Mouse (Mus musculus): ENCODE measurements at regions not wholly inside any gene's neighbourhood (a gene's known extent, or its start where the extent isn't known, plus 50 kb on each side); places are given as distances from the start of the nearest gene placed in this dataset.

GRCm38 (mm10) chr1:42416539-42417218 is 278.9 kb upstream of the Pou3f3 start:
- no peak overlapping the region for H3K4me3 ChIP-seq
- WGBS, result 76% methylated on average over 8 of the region's 8 CpGs
- no peak for ATAC-seq (replicated peaks; ENCODE audit: insufficient number of reproducible peaks, insufficient read depth, low FRiP score, low read depth)

GRCm38 (mm10) chr1:42417815-42418214 is 277.8 kb upstream of the Pou3f3 start:
- peaks cover 3% of the 10 kb centered on the region; the same call in 1 of the 2 replicates for H3K27me3 ChIP-seq
- no peak for ATAC-seq (replicated peaks; ENCODE audit: insufficient number of reproducible peaks, insufficient read depth, low FRiP score, low read depth)
- no peak overlapping the region for H3K9ac ChIP-seq
- H3K27ac ChIP-seq, result 0 out of 2 replicates have a peak overlapping the region, but pooled peaks have one; percentile 20
- peaks cover 5% of the 10 kb centered on the region for H3K4me1 ChIP-seq (replicated peaks)
- no peak overlapping the region for H3K4me2 ChIP-seq
- H3K36me3 ChIP-seq, result no peaks in the 10 kb centered on the region
- no peaks in the 10 kb centered on the region for H3K9me3 ChIP-seq (replicated peaks)
- no peak overlapping the region for H3K4me3 ChIP-seq
- 24% methylated on average over 4 of the region's 4 CpGs for WGBS

More at GRCm38 (mm10) chr1:42416539-42417218, 278.9 kb upstream of the Pou3f3 start:
- Histone ChIP-seq H3K36me3 (no peaks in the 10 kb centered on the region), H3K27ac (no peak overlapping the region), H3K4me1 (replicated peaks) (peaks cover 5% of the 10 kb centered on the region), H3K4me2 (no peak overlapping the region), H3K27me3 (peaks cover 3% of the 10 kb centered on the region; the same call in 1 of the 2 replicates), H3K9me3 (replicated peaks) (no peaks in the 10 kb centered on the region), H3K9ac (no peak overlapping the region)

- Histone ChIP-seq H3K4me2 (no peak overlapping the region), H3K36me3 (no peaks in the 10 kb centered on the region), H3K9ac (no peak overlapping the region), H3K27me3 (peaks cover 3% of the 10 kb centered on the region; the same call in 1 of the 2 replicates), H3K27ac (no peak overlapping the region), H3K4me1 (replicated peaks) (peaks cover 5% of the 10 kb centered on the region), H3K9me3 (replicated peaks) (no peaks in the 10 kb centered on the region), H3K4me3 (no peak overlapping the region)
- ATAC-seq (replicated peaks; ENCODE audit: insufficient number of reproducible peaks, insufficient read depth, low FRiP score, low read depth), result no peak
- WGBS, result 40% methylated on average over 1 of the region's 1 CpGs
These were observed 277.3 kb upstream of the Pou3f3 start for GRCm38 (mm10) chr1:42418233-42418632.

GRCm38 (mm10) chr1:42436366-42436998 is 259.1 kb upstream of the Pou3f3 start:
- Histone ChIP-seq H3K4me3 (no peak overlapping the region), H3K27ac (no peak overlapping the region), H3K9ac (no peak overlapping the region), H3K4me1 (replicated peaks) (no peaks in the 10 kb centered on the region), H3K9me3 (replicated peaks) (no peaks in the 10 kb centered on the region), H3K36me3 (no peaks in the 10 kb centered on the region), H3K4me2 (no peak overlapping the region), H3K27me3 (0 out of 2 replicates have a peak, but pooled peaks cover 3% of the 10 kb centered on the region)
- 56% methylated on average over 8 of the region's 8 CpGs for WGBS
- no peak for ATAC-seq (replicated peaks; ENCODE audit: insufficient number of reproducible peaks, insufficient read depth, low FRiP score, low read depth)

GRCm38 (mm10) chr1:42468365-42468764 is 227.2 kb upstream of the Pou3f3 start:
- H3K9ac ChIP-seq, result no peak overlapping the region
- no peaks in the 10 kb centered on the region for H3K27me3 ChIP-seq
- no peaks in the 10 kb centered on the region for H3K9me3 ChIP-seq (replicated peaks)
- H3K4me3 ChIP-seq, result no peak overlapping the region
- no peak for ATAC-seq (replicated peaks; ENCODE audit: insufficient number of reproducible peaks, insufficient read depth, low FRiP score, low read depth)
- WGBS, result 83% methylated on average over 3 of the region's 3 CpGs
- no peaks in the 10 kb centered on the region for H3K4me1 ChIP-seq (replicated peaks)
- H3K4me2 ChIP-seq, result no peak overlapping the region
- no peaks in the 10 kb centered on the region for H3K36me3 ChIP-seq
- no peak overlapping the region for H3K27ac ChIP-seq

- H3K4me1 ChIP-seq (replicated peaks), result no peaks in the 10 kb centered on the region
- H3K9ac ChIP-seq, result no peak overlapping the region
- no peak overlapping the region for H3K4me2 ChIP-seq
- no peaks in the 10 kb centered on the region for H3K27me3 ChIP-seq
- no peak for ATAC-seq (replicated peaks; ENCODE audit: insufficient number of reproducible peaks, insufficient read depth, low FRiP score, low read depth)
- H3K9me3 ChIP-seq (replicated peaks), result no peaks in the 10 kb centered on the region
- 78% methylated on average over 10 of the region's 10 CpGs for WGBS
- H3K27ac ChIP-seq, result no peak overlapping the region
- H3K4me3 ChIP-seq, result no peak overlapping the region
- H3K36me3 ChIP-seq, result no peaks in the 10 kb centered on the region
These were observed 223.6 kb upstream of the Pou3f3 start for GRCm38 (mm10) chr1:42471846-42472494.

- Histone ChIP-seq H3K9me3 (replicated peaks) (no peaks in the 10 kb centered on the region), H3K27ac (no peak overlapping the region), H3K36me3 (no peaks in the 10 kb centered on the region), H3K27me3 (no peaks in the 10 kb centered on the region), H3K4me1 (replicated peaks) (no peaks in the 10 kb centered on the region), H3K4me2 (no peak overlapping the region), H3K4me3 (no peak overlapping the region), H3K9ac (no peak overlapping the region)
- 61% methylated on average over 13 of the region's 13 CpGs for WGBS
- ATAC-seq (replicated peaks; ENCODE audit: insufficient number of reproducible peaks, insufficient read depth, low FRiP score, low read depth), result no peak
These were observed 222.9 kb upstream of the Pou3f3 start for GRCm38 (mm10) chr1:42472495-42473230.

- Histone ChIP-seq H3K9ac (no peak overlapping the region), H3K4me1 (replicated peaks) (no peaks in the 10 kb centered on the region), H3K27me3 (no peaks in the 10 kb centered on the region), H3K27ac (no peak overlapping the region), H3K36me3 (no peaks in the 10 kb centered on the region), H3K4me3 (no peak overlapping the region), H3K4me2 (no peak overlapping the region), H3K9me3 (replicated peaks) (no peaks in the 10 kb centered on the region)
- ATAC-seq (replicated peaks; ENCODE audit: insufficient number of reproducible peaks, insufficient read depth, low FRiP score, low read depth), result no peak
- 69% methylated on average over 8 of the region's 8 CpGs for WGBS
These were observed 221.4 kb upstream of the Pou3f3 start for GRCm38 (mm10) chr1:42474197-42474596.

GRCm38 (mm10) chr1:42474831-42475230 is 220.7 kb upstream of the Pou3f3 start:
- no peak overlapping the region for H3K4me3 ChIP-seq
- no peak overlapping the region for H3K4me2 ChIP-seq
- H3K9ac ChIP-seq, result no peak overlapping the region
- H3K27me3 ChIP-seq, result no peaks in the 10 kb centered on the region
- no peak for ATAC-seq (replicated peaks; ENCODE audit: insufficient number of reproducible peaks, insufficient read depth, low FRiP score, low read depth)
- H3K36me3 ChIP-seq, result no peaks in the 10 kb centered on the region
- H3K9me3 ChIP-seq (replicated peaks), result no peaks in the 10 kb centered on the region
- no peaks in the 10 kb centered on the region for H3K4me1 ChIP-seq (replicated peaks)
- no peak overlapping the region for H3K27ac ChIP-seq
- 80% methylated on average over 1 of the region's 1 CpGs for WGBS

GRCm38 (mm10) chr1:42475629-42476028 is 219.9 kb upstream of the Pou3f3 start:
- no peaks in the 10 kb centered on the region for H3K27me3 ChIP-seq
- H3K4me2 ChIP-seq, result no peak overlapping the region
- no peak overlapping the region for H3K4me3 ChIP-seq
- no peaks in the 10 kb centered on the region for H3K36me3 ChIP-seq
- H3K9me3 ChIP-seq (replicated peaks), result no peaks in the 10 kb centered on the region
- H3K4me1 ChIP-seq (replicated peaks), result no peaks in the 10 kb centered on the region
- ATAC-seq (replicated peaks; ENCODE audit: insufficient number of reproducible peaks, insufficient read depth, low FRiP score, low read depth), result no peak
- 81% methylated on average over 2 of the region's 2 CpGs for WGBS
- no peak overlapping the region for H3K9ac ChIP-seq
- H3K27ac ChIP-seq, result no peak overlapping the region

- no peak for ATAC-seq (replicated peaks; ENCODE audit: insufficient number of reproducible peaks, insufficient read depth, low FRiP score, low read depth)
- no peaks in the 10 kb centered on the region for H3K36me3 ChIP-seq
- no peak overlapping the region for H3K4me2 ChIP-seq
- H3K4me1 ChIP-seq (replicated peaks), result no peaks in the 10 kb centered on the region
- no peak overlapping the region for H3K27ac ChIP-seq
- no peak overlapping the region for H3K9ac ChIP-seq
- no peak overlapping the region for H3K4me3 ChIP-seq
- no peaks in the 10 kb centered on the region for H3K27me3 ChIP-seq
- 77% methylated on average over 8 of the region's 8 CpGs for WGBS
- no peaks in the 10 kb centered on the region for H3K9me3 ChIP-seq (replicated peaks)
These were observed 215.1 kb upstream of the Pou3f3 start for GRCm38 (mm10) chr1:42480348-42480920.
